Mouse (Mus musculus): Measurements from ENCODE around the gene Senp2.

GRCm38 (mm10) chr16:22058871-22059270, 49.6 kb downstream of the Senp2 start:
- no peak for TF ChIP-seq CTCF (IDR thresholded peaks at IDR 0.05; ENCODE audit: low read depth, low read length)
- TF ChIP-seq POLR2A (IDR thresholded peaks at IDR 0.05; ENCODE audit: insufficient read depth, low read length): no peak
